Mouse (Mus musculus) Patski (cell line): ENCODE measurements around the gene Rbm47. TPM values are rescaled to one million over a fixed set of nuclear protein-coding genes. Genes with fewer than 3 reads are reported as not detected.

Experiments
- ATAC-seq: fragments of 100-300 bp; one replicate; pipeline ENCODE4 v1.8.0; 2021
- CTCF ChIA-PET: fragments of 350-600 bp; sonication (Branson Sonifier 250); formaldehyde crosslinking; loops from one replicate; lab custom pipeline; 2022; ENCODE audit warnings: inconsistent platforms; lab: Charles Lee
- POLR2A ChIA-PET: fragments of 350-600 bp; sonication (Branson Sonifier 250); formaldehyde crosslinking; loops from one replicate; lab custom pipeline; 2022; ENCODE audit warnings: antibody characterized with exemption, inconsistent platforms; lab: Charles Lee
- DNase-seq: peaks from one replicate; pipeline ENCODE4 v3.0.0-alpha.2; 2011; ENCODE audit warnings: low read depth, low spot score
- H3K27me3 ChIP-seq: fragments of 371-371 bp; one replicate; pipeline ENCODE4 v1.5.1; 2021
- CTCF ChIP-seq: fragments of 100-300 bp; IDR thresholded peaks from one replicate; pipeline ENCODE4 v1.5.1; 2021
- in situ Hi-C: fragments of 300-500 bp; cut with MboI; formaldehyde crosslinking; loops from 3 replicates; pipeline ENCODE4 v1.11.1; 2018; ENCODE audit warnings: low pct_unique_long_range_greater_than_20kb, mixed read lengths
- polyA plus RNA-seq: library from polyadenylated mRNA; unstranded; gene quantifications from one replicate; pipeline ENCODE4 v1.2.3, GENCODE M21; 2021

Rbm47 gene
- polyA plus RNA-seq, 1 experiment from 2014 or later: 33.4 TPM

GRCm38 (mm10) chr5:66074235-66074634, 98.7 kb downstream of the Rbm47 start:
- POLR2A ChIA-PET: interaction anchor here (0.6 kb wide), 1 partner anchor 68 kb away, joined by 3 read pairs; no protein-coding TSS in a partner anchor
- no peak for DNase-seq

GRCm38 (mm10) chr5:66073604-66074164, 99.2 kb downstream of the Rbm47 start:
- no peak for TF ChIP-seq CTCF
- ChIA-PET POLR2A (interaction anchor here (1.0 kb wide), 1 partner anchor 21 kb away, joined by 3 read pairs; no protein-coding TSS in a partner anchor), CTCF (interaction anchor here (0.8 kb wide), 1 partner anchor 12 kb away, joined by 3 read pairs; no protein-coding TSS in a partner anchor)
- DNase-seq: no peak
- in situ Hi-C loops: no loop called here
- ATAC-seq: no peak
- no peaks in the 10 kb centered on the region for H3K27me3 ChIP-seq

More at GRCm38 (mm10) chr5:66074235-66074634, 98.7 kb downstream of the Rbm47 start:
- ATAC-seq: no peak
- no peak for TF ChIP-seq CTCF
- CTCF ChIA-PET: interaction anchor here (0.8 kb wide), 1 partner anchor 13 kb away, joined by 3 read pairs; no protein-coding TSS in a partner anchor
- no peaks in the 10 kb centered on the region for H3K27me3 ChIP-seq
- in situ Hi-C loops: no loop called here

GRCm38 (mm10) chr5:66071722-66072121, 101.2 kb downstream of the Rbm47 start:
- no peak for DNase-seq
- POLR2A ChIA-PET: no interaction called here
- CTCF ChIA-PET: no interaction called here
- no peaks in the 10 kb centered on the region for H3K27me3 ChIP-seq
- no peak for TF ChIP-seq CTCF
- in situ Hi-C loops: no loop called here
- ATAC-seq: no peak

GRCm38 (mm10) chr5:66070350-66070749, 102.6 kb downstream of the Rbm47 start:
- in situ Hi-C loops: no loop called here
- DNase-seq (no peak), ATAC-seq (no peak)
- ChIA-PET POLR2A (interaction anchor here (0.6 kb wide), 1 partner anchor 14 kb away, joined by 8 read pairs; no protein-coding TSS in a partner anchor), CTCF (interaction anchor here (0.9 to 1.2 kb wide), 2 partner anchors 13 to 24 kb away, joined by 3 read pairs; no protein-coding TSS in a partner anchor)
- TF ChIP-seq CTCF: no peak
- no peaks in the 10 kb centered on the region for H3K27me3 ChIP-seq

- no peaks in the 10 kb centered on the region for H3K27me3 ChIP-seq
- no peak for TF ChIP-seq CTCF
- ATAC-seq (no peak), DNase-seq (no peak)
- in situ Hi-C loops: no loop called here
- CTCF ChIA-PET: interaction anchor here (0.9 to 1.1 kb wide), 2 partner anchors 10 to 14 kb away, joined by 3 to 4 read pairs; no protein-coding TSS in a partner anchor
- POLR2A ChIA-PET: interaction anchor here (0.6 to 1.2 kb wide), 2 partner anchors 10 to 174 kb away, joined by 3 to 5 read pairs; no protein-coding TSS in a partner anchor
Measured at GRCm38 (mm10) chr5:66069470-66070144, 103.3 kb downstream of the Rbm47 start.

GRCm38 (mm10) chr5:66069133-66069469, 103.8 kb downstream of the Rbm47 start:
- in situ Hi-C loops: no loop called here
- ATAC-seq (no peak), DNase-seq (no peak)
- ChIA-PET CTCF (interaction anchor here (1.1 kb wide), 2 partner anchors 10 to 150 kb away, joined by 3 to 4 read pairs; no protein-coding TSS in a partner anchor), POLR2A (interaction anchor here (0.6 to 1.2 kb wide), 3 partner anchors 11 to 174 kb away, joined by 3 to 5 read pairs (median 3); no protein-coding TSS in a partner anchor)
- TF ChIP-seq CTCF: no peak
- H3K27me3 ChIP-seq: no peaks in the 10 kb centered on the region

GRCm38 (mm10) chr5:66068068-66068920, 104.6 kb downstream of the Rbm47 start:
- in situ Hi-C loops: no loop called here
- CTCF ChIA-PET: interaction anchor here (1.1 to 2.3 kb wide), 3 partner anchors 9 to 151 kb away, joined by 3 to 9 read pairs (median 5); no protein-coding TSS in a partner anchor
- TF ChIP-seq CTCF: no peak
- DNase-seq (no peak), ATAC-seq (no peak)
- no peaks in the 10 kb centered on the region for H3K27me3 ChIP-seq
- POLR2A ChIA-PET: interaction anchor here (0.6 to 1.2 kb wide), 4 partner anchors 8 to 240 kb away, joined by 3 read pairs; no protein-coding TSS in a partner anchor

- H3K27me3 ChIP-seq: no peaks in the 10 kb centered on the region
- ChIA-PET POLR2A (interaction anchor here (1.0 kb wide), 1 partner anchor 9 kb away, joined by 3 read pairs; no protein-coding TSS in a partner anchor), CTCF (interaction anchor here (1.3 to 2.3 kb wide), 2 partner anchors 9 to 10 kb away, joined by 5 to 9 read pairs; no protein-coding TSS in a partner anchor)
- DNase-seq: no peak
- in situ Hi-C loops: no loop called here
- no peak for ATAC-seq
- no peak for TF ChIP-seq CTCF
Measured at GRCm38 (mm10) chr5:66067219-66067618, 105.7 kb downstream of the Rbm47 start.

GRCm38 (mm10) chr5:66062930-66063220, 110.0 kb downstream of the Rbm47 start:
- ATAC-seq: no peak
- no peak for DNase-seq
- no peaks in the 10 kb centered on the region for H3K27me3 ChIP-seq
- TF ChIP-seq CTCF: no peak
- in situ Hi-C loops: no loop called here
- CTCF ChIA-PET: interaction anchor here (1.4 to 3.0 kb wide), 2 partner anchors 12 to 15 kb away, joined by 4 to 20 read pairs; no protein-coding TSS in a partner anchor
- POLR2A ChIA-PET: interaction anchor here (0.9 kb wide), 1 partner anchor 17 kb away, joined by 3 read pairs; no protein-coding TSS in a partner anchor
